Mouse (Mus musculus) neural tube, embryonic 13.5 days (tissue): Measurements from ENCODE around the gene Ifitm7. TPM values are rescaled to one million over a fixed set of nuclear protein-coding genes. Genes with fewer than 3 reads are reported as not detected.

Source experiments
- ATAC-seq: fragments of 200-750 bp; cut with Nextera tagmentation; 2 replicates; pipeline ENCODE4 v1.8.0; 2017; ENCODE audit warnings: low read depth, mild to moderate bottlenecking, moderate TSS enrichment, moderate library complexity
- H3K27ac ChIP-seq: fragments of 300-500 bp; sonication (generic); replicated peaks from 2 replicates; pipeline ENCODE4 v1.5.1; 2015; ENCODE audit warnings: moderate library complexity, mild to moderate bottlenecking, inconsistent platforms
- H3K27me3 ChIP-seq: fragments of 300-500 bp; sonication (generic); 2 replicates; pipeline ENCODE4 v1.6.1; 2015; ENCODE audit warnings: mild to moderate bottlenecking, inconsistent platforms
- H3K36me3 ChIP-seq: fragments of 300-500 bp; sonication (generic); 2 replicates; pipeline ENCODE4 v1.6.1; 2015; ENCODE audit warnings: mild to moderate bottlenecking, inconsistent platforms
- H3K4me1 ChIP-seq: fragments of 300-500 bp; sonication (generic); replicated peaks from 2 replicates; pipeline ENCODE4 v1.6.1; 2015; ENCODE audit warnings: inconsistent platforms
- H3K4me2 ChIP-seq: fragments of 300-500 bp; sonication (generic); 2 replicates; pipeline ENCODE4 v1.6.1; 2015; ENCODE audit warnings: inconsistent platforms, mild to moderate bottlenecking, moderate library complexity
- H3K4me3 ChIP-seq: fragments of 300-500 bp; sonication (generic); 2 replicates; pipeline ENCODE4 v1.5.1; 2015; ENCODE audit warnings: mild to moderate bottlenecking, inconsistent platforms
- H3K9ac ChIP-seq: fragments of 300-500 bp; sonication (generic); 2 replicates; pipeline ENCODE4 v1.6.1; 2015; ENCODE audit warnings: moderate library complexity, mild to moderate bottlenecking, inconsistent platforms
- H3K9me3 ChIP-seq: fragments of 300-500 bp; sonication (generic); 2 replicates; pipeline ENCODE4 v1.6.1; 2016; ENCODE audit warnings: inconsistent platforms
- WGBS: fragments of 180-500 bp; shearing (Covaris S2); methylation state at CpG from one replicate; pipeline ENCODE4 v1.1.7; 2015; 5-methylcytosine and 5-hydroxymethylcytosine counted together
- polyA plus RNA-seq: library from polyadenylated mRNA; unstranded; fragments of >200 nt; fragmentation: Nextera tagmentation; extraction: Ambion mirVana; gene quantifications from 2 replicates; pipeline ENCODE4 v1.2.1, GENCODE M21; 2015

The Ifitm7 gene
- 0.81 and 0.98 TPM in 2 replicates for polyA plus RNA-seq

- Histone ChIP-seq H3K36me3 (0 out of 2 replicates have a peak, but pooled peaks cover 5% of the 10 kb centered on the region), H3K27me3 (no peaks in the 10 kb centered on the region), H3K9me3 (no peaks in the 10 kb centered on the region), H3K4me2 (peak within 1 kb of the TSS; percentile 75), H3K27ac (peak within 1 kb of the TSS; percentile 95), H3K4me1 (peaks cover 20% of the 10 kb centered on the region), H3K4me3 (peak within 1 kb of the TSS; percentile 64), H3K9ac (peak within 1 kb of the TSS; percentile 80)
- under 1% methylated on average over 31 of the region's 31 CpGs for WGBS
- ATAC-seq, result peak; percentile 88
These were observed at the start of gene Ifitm7, which contains the start of gene 2900011O08Rik for GRCm38 (mm10) chr16:13986574-13987478. Gene Ifitm7 (minus strand): TSS chr16:13986888. Gene 2900011O08Rik (plus strand): TSS chr16:13986604.

DNA sequence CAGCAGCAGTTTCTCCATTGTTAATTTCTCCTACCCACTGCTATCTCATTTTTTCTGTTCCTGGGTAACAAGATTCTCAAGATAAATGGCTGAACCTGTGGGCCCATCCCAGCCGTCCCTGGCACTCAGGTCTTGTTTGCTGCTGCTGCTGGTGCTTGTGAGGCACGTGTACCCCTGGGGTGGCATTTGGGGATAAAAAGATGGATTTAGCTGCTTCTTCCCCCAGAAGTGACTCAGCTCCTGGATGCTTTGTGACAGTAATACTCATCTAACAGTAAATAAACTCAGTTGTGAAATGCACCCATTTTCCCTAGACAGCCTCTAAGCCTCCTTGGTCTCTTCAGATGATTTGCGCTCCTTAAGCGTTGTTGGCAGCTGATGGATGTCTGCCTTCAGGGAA, 46.4 kb upstream of the Ifitm7 start:
- ATAC-seq, result no peak
- H3K4me2 ChIP-seq, result no peak overlapping the region
- H3K9ac ChIP-seq, result no peak overlapping the region
- H3K36me3 ChIP-seq, result no peaks in the 10 kb centered on the region
- no peak overlapping the region for H3K4me3 ChIP-seq
- no peaks in the 10 kb centered on the region for H3K4me1 ChIP-seq
- H3K9me3 ChIP-seq, result no peaks in the 10 kb centered on the region
- WGBS, result 80% methylated on average over 4 of the region's 4 CpGs
- no peak overlapping the region for H3K27ac ChIP-seq
- no peaks in the 10 kb centered on the region for H3K27me3 ChIP-seq

DNA sequence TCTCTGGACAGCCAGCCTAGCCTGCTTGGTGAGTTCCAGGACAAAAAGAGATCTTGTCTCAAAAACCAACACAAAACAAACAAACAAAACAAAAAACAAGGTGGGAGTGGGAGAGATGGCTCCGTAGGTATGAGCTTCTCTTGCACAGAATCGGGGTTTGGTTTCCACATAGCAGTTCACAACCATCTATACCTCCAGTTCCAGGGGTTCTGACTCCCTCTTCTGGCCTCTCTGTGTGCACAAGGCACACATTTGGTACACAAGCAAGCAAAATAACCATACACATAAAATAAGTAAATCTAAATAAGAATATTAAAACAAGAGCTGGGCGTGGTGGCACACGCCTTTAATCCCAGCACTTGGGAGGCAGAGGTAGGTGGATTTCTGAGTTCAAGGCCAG, 44.0 kb upstream of the Ifitm7 start:
- no peak overlapping the region for H3K4me3 ChIP-seq
- H3K27me3 ChIP-seq, result no peaks in the 10 kb centered on the region
- H3K4me2 ChIP-seq, result no peak overlapping the region
- no peak for ATAC-seq
- no peaks in the 10 kb centered on the region for H3K9me3 ChIP-seq
- H3K36me3 ChIP-seq, result no peaks in the 10 kb centered on the region
- no peaks in the 10 kb centered on the region for H3K4me1 ChIP-seq
- WGBS, result 90% methylated on average over 4 of the region's 4 CpGs
- H3K9ac ChIP-seq, result no peak overlapping the region
- no peak overlapping the region for H3K27ac ChIP-seq

- Histone ChIP-seq H3K4me3 (no peak overlapping the region), H3K9ac (no peak overlapping the region), H3K27me3 (no peaks in the 10 kb centered on the region), H3K36me3 (no peaks in the 10 kb centered on the region), H3K9me3 (no peaks in the 10 kb centered on the region), H3K4me2 (no peak overlapping the region), H3K27ac (no peak overlapping the region), H3K4me1 (no peaks in the 10 kb centered on the region)
- 70% methylated on average over 2 of the region's 2 CpGs for WGBS
- ATAC-seq, result no peak
These were observed 43.2 kb upstream of the Ifitm7 start for GRCm38 (mm10) chr16:14029851-14030250.

- H3K4me2 ChIP-seq, result no peak overlapping the region
- no peak for ATAC-seq
- no peaks in the 10 kb centered on the region for H3K4me1 ChIP-seq
- WGBS, result 70% methylated on average over 2 of the region's 2 CpGs
- no peak overlapping the region for H3K27ac ChIP-seq
- H3K9me3 ChIP-seq, result no peaks in the 10 kb centered on the region
- no peak overlapping the region for H3K4me3 ChIP-seq
- H3K27me3 ChIP-seq, result no peaks in the 10 kb centered on the region
- H3K9ac ChIP-seq, result no peak overlapping the region
- H3K36me3 ChIP-seq, result no peaks in the 10 kb centered on the region
These were observed 42.4 kb upstream of the Ifitm7 start for GRCm38 (mm10) chr16:14029072-14029471.

DNA sequence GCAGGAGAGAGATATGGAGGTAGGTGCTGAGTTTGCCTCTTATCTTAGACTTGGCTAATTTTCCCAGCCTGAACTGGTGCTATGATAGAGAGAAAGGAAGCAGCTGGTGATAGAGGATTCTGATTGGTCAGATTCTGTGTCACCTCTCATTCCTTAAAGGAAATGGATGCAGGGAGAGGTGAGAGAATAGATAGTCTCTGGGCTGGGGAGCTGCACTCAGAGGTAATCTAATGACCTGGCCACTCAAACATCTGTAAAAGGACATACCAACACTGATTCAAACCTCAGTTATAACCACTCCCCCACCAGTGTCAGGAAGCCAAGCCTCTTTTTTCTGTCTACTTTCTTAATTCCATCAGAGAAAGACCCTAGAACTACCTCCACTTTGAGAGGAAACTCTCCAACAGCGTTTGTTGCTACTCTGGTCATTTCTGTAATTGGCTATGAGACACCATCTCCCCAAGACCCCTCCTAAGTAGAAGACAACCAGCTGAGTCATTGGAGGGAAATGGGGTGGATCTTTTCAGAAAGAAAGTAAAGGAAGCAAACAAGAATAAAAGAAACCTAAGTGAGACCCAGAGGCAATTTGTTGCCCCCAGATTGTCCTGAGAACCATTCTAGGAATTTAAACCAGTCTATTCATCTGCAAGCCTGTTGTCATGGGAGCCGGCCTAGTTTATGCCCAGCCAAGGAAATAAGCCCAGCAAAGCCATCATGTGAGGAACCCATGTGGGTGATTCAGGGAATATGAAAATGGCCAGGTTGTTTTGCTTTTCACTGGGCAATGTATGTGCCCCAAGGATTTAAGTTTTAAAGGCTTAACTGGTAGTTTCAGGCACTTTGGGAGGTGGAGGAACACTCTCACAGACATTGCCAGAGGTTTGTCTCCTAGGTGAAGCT, 38.7 kb upstream of the Ifitm7 start:
- H3K4me3 ChIP-seq, result no peak overlapping the region
- no peak overlapping the region for H3K4me2 ChIP-seq
- 20% methylated on average over 2 of the region's 2 CpGs for WGBS
- H3K9me3 ChIP-seq, result no peaks in the 10 kb centered on the region
- no peaks in the 10 kb centered on the region for H3K36me3 ChIP-seq
- H3K27me3 ChIP-seq, result no peaks in the 10 kb centered on the region
- no peak overlapping the region for H3K27ac ChIP-seq
- no peak overlapping the region for H3K9ac ChIP-seq
- ATAC-seq, result no peak
- no peaks in the 10 kb centered on the region for H3K4me1 ChIP-seq

GRCm38 (mm10) chr16:14021166-14021822, 34.6 kb upstream of the Ifitm7 start:
- 79% methylated on average over 3 of the region's 3 CpGs for WGBS
- H3K4me2 ChIP-seq, result no peak overlapping the region
- H3K27ac ChIP-seq, result no peak overlapping the region
- no peaks in the 10 kb centered on the region for H3K9me3 ChIP-seq
- no peaks in the 10 kb centered on the region for H3K27me3 ChIP-seq
- no peak overlapping the region for H3K4me3 ChIP-seq
- no peak overlapping the region for H3K9ac ChIP-seq
- ATAC-seq, result no peak
- H3K4me1 ChIP-seq, result no peaks in the 10 kb centered on the region
- H3K36me3 ChIP-seq, result peaks cover 6% of the 10 kb centered on the region; the same call in 1 of the 2 replicates

DNA sequence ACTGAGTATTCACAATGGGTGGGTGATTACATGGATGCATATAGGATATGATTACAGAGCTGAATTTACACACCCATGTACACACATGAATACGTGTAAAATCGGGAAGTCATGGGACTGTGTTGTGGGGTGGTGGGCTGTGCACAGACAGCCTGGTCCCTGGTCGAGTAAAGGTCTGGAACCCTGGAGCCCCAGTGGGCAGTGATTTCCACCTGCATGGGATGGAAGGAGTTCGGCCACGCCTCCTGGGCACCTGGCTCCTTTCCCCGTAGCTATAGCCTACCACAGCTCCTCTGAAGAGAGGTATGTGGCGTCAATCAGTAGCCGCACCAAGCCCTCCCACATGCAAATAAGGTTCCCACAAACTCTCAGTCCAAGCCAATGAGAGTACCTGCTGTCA, 30.6 kb upstream of the Ifitm7 start:
- H3K27me3 ChIP-seq, result no peaks in the 10 kb centered on the region
- no peaks in the 10 kb centered on the region for H3K4me1 ChIP-seq
- peaks cover 6% of the 10 kb centered on the region; the same call in 1 of the 2 replicates for H3K36me3 ChIP-seq
- ATAC-seq, result no peak
- H3K9me3 ChIP-seq, result no peaks in the 10 kb centered on the region
- H3K4me2 ChIP-seq, result no peak overlapping the region
- no peak overlapping the region for H3K9ac ChIP-seq
- no peak overlapping the region for H3K27ac ChIP-seq
- no peak overlapping the region for H3K4me3 ChIP-seq
- 87% methylated on average over 8 of the region's 8 CpGs for WGBS

DNA sequence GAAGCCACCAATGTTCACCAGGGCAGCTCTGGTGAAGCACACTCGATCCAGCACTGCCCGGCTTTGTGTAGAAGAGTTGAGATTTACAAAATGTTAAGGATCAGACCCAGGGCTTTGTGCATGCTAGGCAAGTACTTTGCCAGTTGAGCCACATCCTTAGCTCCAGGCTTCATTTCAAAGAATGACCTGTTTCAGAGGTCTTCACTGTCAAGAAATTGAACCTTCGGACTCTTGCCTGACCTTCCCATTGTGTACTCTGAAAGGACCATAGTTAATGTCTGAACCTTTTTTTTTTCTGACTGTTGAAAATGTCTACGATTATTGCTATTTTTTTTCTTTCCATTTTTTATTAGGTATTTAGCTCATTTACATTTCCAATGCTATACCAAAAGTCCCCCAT, 23.3 kb upstream of the Ifitm7 start:
- Histone ChIP-seq H3K27me3 (no peaks in the 10 kb centered on the region), H3K4me2 (no peak overlapping the region), H3K9ac (no peak overlapping the region), H3K4me3 (no peak overlapping the region), H3K9me3 (no peaks in the 10 kb centered on the region), H3K4me1 (no peaks in the 10 kb centered on the region), H3K27ac (no peak overlapping the region), H3K36me3 (0 out of 2 replicates have a peak, but pooled peaks cover 9% of the 10 kb centered on the region)
- ATAC-seq, result no peak
- WGBS, result 87% methylated on average over 4 of the region's 4 CpGs

GRCm38 (mm10) chr16:14008708-14009107, 22.0 kb upstream of the Ifitm7 start:
- Histone ChIP-seq H3K4me2 (no peak overlapping the region), H3K27ac (no peak overlapping the region), H3K9ac (no peak overlapping the region), H3K27me3 (no peaks in the 10 kb centered on the region), H3K9me3 (no peaks in the 10 kb centered on the region), H3K4me3 (no peak overlapping the region), H3K4me1 (no peaks in the 10 kb centered on the region), H3K36me3 (0 out of 2 replicates have a peak, but pooled peaks cover 9% of the 10 kb centered on the region)
- ATAC-seq, result no peak

DNA sequence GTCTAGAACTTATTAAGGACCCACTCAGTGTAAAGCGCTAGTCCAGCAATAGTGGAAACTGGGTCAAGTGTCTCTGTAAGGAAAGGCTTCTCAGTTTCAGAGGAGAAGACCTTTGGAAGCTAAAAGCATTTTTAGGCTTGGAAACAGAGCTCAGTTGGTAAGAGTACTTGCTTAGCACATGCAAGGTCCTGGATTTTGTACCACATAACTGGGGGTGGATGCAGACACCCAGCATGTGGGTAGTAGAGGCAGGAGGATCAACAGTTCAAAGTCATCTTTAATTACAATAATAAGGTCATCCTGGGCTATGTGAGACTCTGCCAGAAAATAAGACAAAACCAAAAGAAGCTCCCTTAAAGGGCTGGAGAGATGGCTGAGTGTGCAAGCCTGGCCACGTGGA, 21.4 kb upstream of the Ifitm7 start:
- WGBS, result 81% methylated on average over 2 of the region's 2 CpGs
- Histone ChIP-seq H3K27me3 (no peaks in the 10 kb centered on the region), H3K9me3 (no peaks in the 10 kb centered on the region), H3K27ac (no peak overlapping the region), H3K9ac (no peak overlapping the region), H3K36me3 (0 out of 2 replicates have a peak, but pooled peaks cover 9% of the 10 kb centered on the region), H3K4me2 (no peak overlapping the region), H3K4me1 (no peaks in the 10 kb centered on the region), H3K4me3 (no peak overlapping the region)
- no peak for ATAC-seq
